Mouse (Mus musculus) lung, embryonic 15.5 days (tissue): ENCODE measurements around the gene Bcan. TPM values are rescaled to one million over a fixed set of nuclear protein-coding genes. Genes with fewer than 3 reads are reported as not detected.
A peak's percentile ranks its signal among the peaks of the same experiment; 100 is the strongest.

ENCODE experiments used
- ATAC-seq: fragments of 200-750 bp; cut with Nextera tagmentation; 2 replicates; pipeline ENCODE4 v1.8.0; 2017; ENCODE audit warnings: moderate number of reproducible peaks, borderline replicate concordance; ENCODE audit not compliant: low FRiP score, low TSS enrichment; ENCODE audit errors: extremely low read depth
- H3K27ac ChIP-seq: fragments of 300-500 bp; sonication (generic); 2 replicates; pipeline ENCODE4 v1.5.1; 2015; ENCODE audit warnings: moderate library complexity, mild to moderate bottlenecking, inconsistent platforms
- H3K27me3 ChIP-seq: fragments of 300-500 bp; sonication (generic); 2 replicates; pipeline ENCODE4 v1.6.1; 2015; ENCODE audit warnings: inconsistent platforms
- H3K36me3 ChIP-seq: fragments of 300-500 bp; sonication (generic); 2 replicates; pipeline ENCODE4 v1.6.1; 2015; ENCODE audit warnings: inconsistent platforms
- H3K4me1 ChIP-seq: fragments of 300-500 bp; sonication (generic); 2 replicates; pipeline ENCODE4 v1.6.1; 2015; ENCODE audit warnings: inconsistent platforms
- H3K4me2 ChIP-seq: fragments of 300-500 bp; sonication (generic); 2 replicates; pipeline ENCODE4 v1.6.1; 2015; ENCODE audit warnings: inconsistent platforms, mild to moderate bottlenecking, moderate library complexity
- H3K4me3 ChIP-seq: fragments of 300-500 bp; sonication (generic); 2 replicates; pipeline ENCODE4 v1.5.1; 2015; ENCODE audit warnings: mild to moderate bottlenecking, inconsistent platforms
- H3K9ac ChIP-seq: fragments of 300-500 bp; sonication (generic); 2 replicates; pipeline ENCODE4 v1.6.1; 2015; ENCODE audit warnings: inconsistent platforms
- H3K9me3 ChIP-seq: fragments of 300-500 bp; sonication (generic); 2 replicates; pipeline ENCODE4 v1.6.1; 2016; ENCODE audit warnings: inconsistent platforms
- WGBS: fragments of 180-500 bp; shearing (Covaris S2); methylation state at CpG from one replicate; pipeline ENCODE4 v1.1.7; 2015; 5-methylcytosine and 5-hydroxymethylcytosine counted together
- polyA plus RNA-seq: library from polyadenylated mRNA; unstranded; fragments of >200 nt; fragmentation: Nextera tagmentation; extraction: Ambion mirVana; gene quantifications from 2 replicates; pipeline ENCODE4 v1.2.1, GENCODE M21; 2015

Gene Bcan
- polyA plus RNA-seq, 1 experiment from 2014 or later = 0.07 TPM

DNA sequence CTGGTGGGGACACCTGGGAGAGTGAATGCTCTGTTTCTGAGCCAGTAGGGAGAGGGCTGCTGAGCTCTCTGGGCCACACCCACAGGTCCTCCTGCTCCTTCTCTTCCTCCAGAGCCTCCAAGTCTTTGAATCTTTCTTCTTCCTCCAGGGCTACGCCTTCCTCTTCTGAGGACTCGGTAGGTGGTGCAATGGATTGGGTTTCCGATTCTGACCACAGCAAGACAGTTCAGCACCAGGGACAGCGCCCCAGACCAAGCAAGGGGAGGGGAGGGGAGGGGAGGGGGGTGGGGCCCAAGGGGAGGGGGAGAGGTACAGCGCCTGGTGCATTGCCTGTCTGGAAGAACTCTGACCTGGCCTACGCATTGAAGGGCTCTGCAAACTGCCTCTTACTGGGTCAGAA is 6.6 kb downstream of the Bcan start:
- Histone ChIP-seq H3K36me3 (no peaks in the 10 kb centered on the region), H3K4me3 (no peak overlapping the region), H3K27me3 (peaks cover 96% of the 10 kb centered on the region), H3K9ac (no peak overlapping the region), H3K27ac (no peak overlapping the region), H3K4me1 (peaks cover 10% of the 10 kb centered on the region), H3K9me3 (no peaks in the 10 kb centered on the region), H3K4me2 (no peak overlapping the region)
- ATAC-seq = no peak
- WGBS = 0% methylated on average over 5 of the region's 6 CpGs

DNA sequence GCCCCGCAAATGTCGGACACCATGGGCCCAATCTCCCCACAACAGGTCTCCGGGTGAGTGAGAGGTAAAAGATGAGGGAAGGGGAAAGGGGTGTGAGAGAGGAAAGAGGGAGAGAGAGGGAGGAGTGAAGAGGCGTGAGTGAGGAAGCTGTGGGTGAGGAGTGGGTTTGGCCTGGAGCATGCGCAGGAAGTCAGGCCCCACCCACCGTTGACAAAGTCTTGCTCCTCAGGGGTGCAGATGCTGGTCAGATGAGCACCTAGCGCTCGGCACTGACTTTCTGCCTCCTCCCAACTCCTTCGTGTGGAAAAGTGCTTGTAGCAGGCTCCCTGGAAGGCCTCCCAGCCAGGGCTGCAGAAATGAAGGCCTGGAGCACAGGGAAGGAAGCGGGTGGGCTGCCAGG is 10.1 kb downstream of the Bcan start:
- Histone ChIP-seq H3K27ac (no peak overlapping the region), H3K9me3 (no peaks in the 10 kb centered on the region), H3K4me2 (no peak overlapping the region), H3K9ac (no peak overlapping the region), H3K4me3 (no peak overlapping the region), H3K27me3 (peaks cover 61% of the 10 kb centered on the region), H3K4me1 (peaks cover 33% of the 10 kb centered on the region), H3K36me3 (no peaks in the 10 kb centered on the region)
- WGBS = 22% methylated on average over 10 of the region's 10 CpGs
- ATAC-seq = no peak

DNA sequence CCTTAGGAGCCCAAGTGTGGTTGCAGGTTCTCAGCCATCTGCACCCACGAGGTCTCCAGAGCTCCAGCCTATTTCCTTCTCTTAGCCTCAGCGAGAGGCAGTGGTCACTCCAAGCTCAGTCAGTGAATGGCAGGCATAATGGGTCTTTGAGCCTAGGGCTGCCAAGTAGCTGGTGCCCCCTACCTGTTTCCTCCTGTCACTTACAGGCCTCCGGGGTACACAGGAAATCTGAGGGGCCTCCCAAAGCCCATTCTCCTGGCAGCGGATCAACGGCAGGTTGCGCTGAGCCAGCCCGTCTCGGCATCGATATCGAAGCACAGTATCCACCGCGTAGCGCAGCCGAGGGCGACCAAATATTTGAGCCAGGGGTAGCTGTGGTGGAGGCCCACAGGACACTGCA is 12.0 kb downstream of the Bcan start:
- Histone ChIP-seq H3K4me1 (peaks cover 51% of the 10 kb centered on the region), H3K9ac (0 out of 2 replicates have a peak overlapping the region, but pooled peaks have one; percentile 2), H3K27me3 (peaks cover 43% of the 10 kb centered on the region), H3K4me3 (peak overlapping the region; percentile 29), H3K4me2 (peak overlapping the region; percentile 63), H3K9me3 (no peaks in the 10 kb centered on the region), H3K36me3 (no peaks in the 10 kb centered on the region), H3K27ac (no peak overlapping the region)
- 4% methylated on average over 15 of the region's 15 CpGs for WGBS
- ATAC-seq = no peak

DNA sequence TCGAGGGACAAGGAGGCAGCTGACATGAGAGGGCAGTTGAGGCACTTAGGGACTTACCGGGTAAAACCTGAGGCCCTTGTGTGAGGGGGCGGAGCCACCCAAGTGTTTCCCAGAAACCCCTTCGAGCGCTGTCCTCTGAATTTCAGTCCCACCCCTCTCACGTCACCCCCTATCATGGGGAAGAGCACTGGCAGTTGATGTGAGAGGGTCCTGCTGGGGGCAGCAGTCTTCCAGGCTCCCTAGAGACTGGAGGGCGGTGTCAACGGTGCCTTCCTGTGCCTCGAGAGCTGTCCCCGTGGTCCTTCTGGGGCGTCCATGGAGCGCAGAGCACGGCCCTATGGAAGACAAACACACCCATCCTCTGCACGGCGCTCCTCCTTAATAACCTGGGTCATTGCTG is 12.4 kb downstream of the Bcan start:
- under 1% methylated on average over 15 of the region's 15 CpGs for WGBS
- peak; percentile 33 for ATAC-seq
- 0 out of 2 replicates have a peak overlapping the region, but pooled peaks have one; percentile 2 for H3K9ac ChIP-seq
- no peaks in the 10 kb centered on the region for H3K9me3 ChIP-seq
- H3K4me1 ChIP-seq = peaks cover 56% of the 10 kb centered on the region
- peaks cover 40% of the 10 kb centered on the region for H3K27me3 ChIP-seq
- H3K36me3 ChIP-seq = no peaks in the 10 kb centered on the region
- peak overlapping the region; percentile 63 for H3K4me2 ChIP-seq
- peak overlapping the region; percentile 29 for H3K4me3 ChIP-seq
- H3K27ac ChIP-seq = no peak overlapping the region

DNA sequence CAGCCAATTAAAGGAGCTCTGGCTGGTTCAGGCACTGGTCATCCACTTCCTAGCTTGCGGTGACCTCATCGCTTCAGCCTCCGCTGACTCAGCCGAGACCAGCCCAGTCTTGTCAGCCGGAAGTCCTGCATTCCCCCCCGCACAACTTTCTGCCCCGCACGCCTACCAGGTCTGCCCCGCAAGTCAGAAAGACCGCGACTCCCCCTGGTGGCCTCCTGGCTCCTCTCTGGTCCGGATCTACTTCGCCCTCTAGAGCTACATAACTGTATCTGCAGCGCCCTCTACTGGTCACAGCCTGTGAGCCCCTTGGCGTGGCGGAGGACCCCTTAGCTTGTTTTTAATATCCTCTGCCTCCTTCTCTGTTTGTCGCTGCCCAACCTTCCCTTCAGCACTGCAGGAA is 13.2 kb downstream of the Bcan start:
- H3K27me3 ChIP-seq = peaks cover 32% of the 10 kb centered on the region
- no peaks in the 10 kb centered on the region for H3K9me3 ChIP-seq
- WGBS = under 1% methylated on average over 17 of the region's 17 CpGs
- ATAC-seq = peak; percentile 64
- H3K4me3 ChIP-seq = peak overlapping the region; percentile 29
- H3K27ac ChIP-seq = peak overlapping the region; percentile 39; the same call in 1 of the 2 replicates
- peak overlapping the region; percentile 27; the same call in 1 of the 2 replicates for H3K9ac ChIP-seq
- peak overlapping the region; percentile 63 for H3K4me2 ChIP-seq
- H3K36me3 ChIP-seq = no peaks in the 10 kb centered on the region
- peaks cover 63% of the 10 kb centered on the region for H3K4me1 ChIP-seq

DNA sequence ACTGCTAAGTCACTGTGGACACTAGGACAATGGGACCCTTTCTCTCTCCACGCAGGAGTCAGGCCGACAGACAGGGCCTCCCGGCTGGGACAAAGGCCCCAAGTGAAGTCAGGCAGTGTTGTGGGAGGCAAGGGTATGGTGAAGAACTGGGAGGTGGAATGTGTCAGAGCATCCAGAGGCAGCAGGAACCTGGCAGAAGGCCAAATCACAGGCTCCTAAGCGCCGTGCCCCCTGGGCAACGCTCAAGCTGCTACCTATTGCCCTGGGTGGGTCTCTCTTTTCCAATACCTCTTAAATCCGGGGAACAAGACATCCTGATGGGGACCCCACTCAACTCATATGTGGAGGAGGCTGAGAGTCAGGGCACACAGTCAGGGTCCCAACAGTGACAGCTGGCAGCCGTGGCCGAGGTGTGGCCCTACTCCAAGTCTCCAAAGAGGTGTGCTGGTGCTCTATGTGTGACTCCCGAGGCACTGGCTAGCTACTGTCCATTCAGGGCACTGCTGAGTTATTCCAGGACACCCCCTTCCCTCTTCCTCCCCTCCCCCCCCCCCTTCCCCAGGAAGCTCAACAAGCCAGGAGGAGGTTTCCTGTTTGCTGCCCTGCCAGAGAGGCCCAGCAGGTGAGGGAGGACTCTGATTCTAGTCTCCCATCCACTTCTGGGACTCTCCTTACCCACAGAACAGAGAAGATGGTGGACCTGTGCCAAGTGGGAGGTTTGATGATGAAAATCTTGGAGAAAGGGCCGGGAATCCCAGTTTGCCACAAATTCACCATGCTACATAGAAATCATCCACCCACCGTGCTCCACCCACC is 14.3 kb downstream of the Bcan start:
- WGBS = 18% methylated on average over 12 of the region's 12 CpGs
- Histone ChIP-seq H3K4me1 (peaks cover 75% of the 10 kb centered on the region), H3K27me3 (peaks cover 21% of the 10 kb centered on the region; the same call in 1 of the 2 replicates), H3K27ac (peak overlapping the region; percentile 39), H3K9me3 (no peaks in the 10 kb centered on the region), H3K4me2 (peak overlapping the region; percentile 14; the same call in 1 of the 2 replicates), H3K9ac (0 out of 2 replicates have a peak overlapping the region, but pooled peaks have one; percentile 0), H3K4me3 (no peak overlapping the region), H3K36me3 (no peaks in the 10 kb centered on the region)
- no peak for ATAC-seq

DNA sequence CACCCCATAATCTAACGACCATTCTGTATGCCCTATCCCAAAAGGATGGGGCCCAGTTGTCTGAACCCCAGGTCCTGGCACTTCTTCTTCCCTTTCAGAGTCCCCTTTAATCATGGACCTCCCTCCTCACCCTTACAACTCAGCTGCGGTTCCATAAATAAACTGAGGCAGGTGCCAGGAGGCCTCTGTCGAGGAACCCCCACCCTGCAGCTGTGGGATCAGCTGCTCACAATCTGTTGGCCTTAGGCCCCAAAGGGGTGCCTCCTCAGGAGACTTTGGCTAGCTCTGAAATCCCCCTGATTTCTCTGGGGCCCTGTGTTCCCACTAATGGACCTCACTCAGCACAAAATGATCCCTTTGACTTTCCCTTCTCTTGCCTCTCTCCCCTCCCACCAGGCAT is 15.9 kb downstream of the Bcan start:
- Histone ChIP-seq H3K9me3 (no peaks in the 10 kb centered on the region), H3K4me2 (0 out of 2 replicates have a peak overlapping the region, but pooled peaks have one; percentile 52), H3K9ac (no peak overlapping the region), H3K4me3 (no peak overlapping the region), H3K4me1 (peaks cover 78% of the 10 kb centered on the region), H3K27me3 (peaks cover 6% of the 10 kb centered on the region; the same call in 1 of the 2 replicates), H3K27ac (peak overlapping the region; percentile 98), H3K36me3 (no peaks in the 10 kb centered on the region)
- no peak for ATAC-seq
- WGBS = 32% methylated on average over 3 of the region's 3 CpGs

DNA sequence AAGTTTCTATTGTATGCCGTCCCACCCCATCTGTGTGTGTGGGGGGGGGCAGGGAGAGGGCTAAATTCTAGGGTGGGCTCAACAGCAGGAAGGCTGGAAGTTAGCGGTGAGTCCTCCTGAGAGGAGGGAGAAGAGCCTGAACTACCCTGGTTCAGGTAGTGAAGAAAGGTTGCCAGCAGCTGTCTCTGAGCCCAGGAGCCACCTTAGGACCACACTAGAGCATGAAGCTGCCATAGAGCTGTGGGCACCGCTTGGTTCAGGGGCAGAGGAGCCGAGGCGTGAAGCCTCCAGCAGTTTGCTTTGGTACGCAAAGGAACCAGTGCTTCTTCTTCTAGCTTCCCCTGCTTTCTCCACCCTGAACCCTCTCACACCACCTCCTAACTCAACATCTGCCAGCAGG is 16.4 kb downstream of the Bcan start:
- H3K27me3 ChIP-seq = peaks cover 2% of the 10 kb centered on the region; the same call in 1 of the 2 replicates
- peaks cover 78% of the 10 kb centered on the region for H3K4me1 ChIP-seq
- H3K4me2 ChIP-seq = peak overlapping the region; percentile 52
- no peaks in the 10 kb centered on the region for H3K9me3 ChIP-seq
- WGBS = 30% methylated on average over 6 of the region's 6 CpGs
- ATAC-seq = no peak
- H3K4me3 ChIP-seq = 0 out of 2 replicates have a peak overlapping the region, but pooled peaks have one; percentile 12
- peak overlapping the region; percentile 98 for H3K27ac ChIP-seq
- no peaks in the 10 kb centered on the region for H3K36me3 ChIP-seq
- peak overlapping the region; percentile 8; the same call in 1 of the 2 replicates for H3K9ac ChIP-seq

DNA sequence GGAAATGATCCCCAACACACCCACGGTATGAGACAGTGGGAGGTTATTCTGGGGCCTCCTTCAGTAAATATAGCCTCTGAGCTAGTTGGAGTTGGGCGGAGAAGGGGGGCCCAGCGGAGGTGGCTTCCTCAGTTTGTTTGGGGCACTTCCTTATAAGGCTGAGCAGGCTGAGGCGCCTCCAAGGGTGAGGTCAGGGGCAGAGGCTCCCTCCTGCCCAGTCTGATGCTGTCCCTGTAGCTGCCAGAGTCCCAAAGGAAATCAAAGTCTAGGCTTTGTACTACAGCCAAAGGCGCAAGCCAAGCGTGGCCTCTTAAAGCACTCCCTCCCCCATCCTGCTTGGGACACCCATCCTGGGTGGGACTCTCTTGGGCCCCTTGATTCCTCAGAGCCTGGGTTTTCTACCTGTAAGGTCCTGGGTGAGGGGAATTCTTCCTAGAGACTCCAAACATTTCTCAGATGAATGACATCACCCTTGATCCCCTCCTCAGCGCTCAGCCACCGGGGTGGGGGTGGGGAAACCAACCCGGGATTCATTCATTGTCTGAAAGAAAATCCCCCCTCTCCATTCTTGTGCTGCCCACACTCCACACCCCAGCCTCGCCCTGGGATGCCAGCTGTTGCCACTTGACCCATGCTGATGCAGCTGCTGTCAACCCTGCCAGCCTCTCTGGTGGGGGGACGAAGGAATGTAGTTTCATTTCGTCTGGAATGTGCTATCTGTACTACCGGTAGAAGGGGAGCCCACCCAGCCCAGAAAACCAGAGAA is 17.0 kb downstream of the Bcan start:
- Histone ChIP-seq H3K27me3 (no peaks in the 10 kb centered on the region), H3K4me2 (peak overlapping the region; percentile 52), H3K9me3 (no peaks in the 10 kb centered on the region), H3K36me3 (no peaks in the 10 kb centered on the region), H3K4me3 (peak overlapping the region; percentile 12; the same call in 1 of the 2 replicates), H3K9ac (peak overlapping the region; percentile 38), H3K4me1 (peaks cover 74% of the 10 kb centered on the region), H3K27ac (peak overlapping the region; percentile 98)
- ATAC-seq = peak; percentile 83
- under 1% methylated on average over 13 of the region's 13 CpGs for WGBS

DNA sequence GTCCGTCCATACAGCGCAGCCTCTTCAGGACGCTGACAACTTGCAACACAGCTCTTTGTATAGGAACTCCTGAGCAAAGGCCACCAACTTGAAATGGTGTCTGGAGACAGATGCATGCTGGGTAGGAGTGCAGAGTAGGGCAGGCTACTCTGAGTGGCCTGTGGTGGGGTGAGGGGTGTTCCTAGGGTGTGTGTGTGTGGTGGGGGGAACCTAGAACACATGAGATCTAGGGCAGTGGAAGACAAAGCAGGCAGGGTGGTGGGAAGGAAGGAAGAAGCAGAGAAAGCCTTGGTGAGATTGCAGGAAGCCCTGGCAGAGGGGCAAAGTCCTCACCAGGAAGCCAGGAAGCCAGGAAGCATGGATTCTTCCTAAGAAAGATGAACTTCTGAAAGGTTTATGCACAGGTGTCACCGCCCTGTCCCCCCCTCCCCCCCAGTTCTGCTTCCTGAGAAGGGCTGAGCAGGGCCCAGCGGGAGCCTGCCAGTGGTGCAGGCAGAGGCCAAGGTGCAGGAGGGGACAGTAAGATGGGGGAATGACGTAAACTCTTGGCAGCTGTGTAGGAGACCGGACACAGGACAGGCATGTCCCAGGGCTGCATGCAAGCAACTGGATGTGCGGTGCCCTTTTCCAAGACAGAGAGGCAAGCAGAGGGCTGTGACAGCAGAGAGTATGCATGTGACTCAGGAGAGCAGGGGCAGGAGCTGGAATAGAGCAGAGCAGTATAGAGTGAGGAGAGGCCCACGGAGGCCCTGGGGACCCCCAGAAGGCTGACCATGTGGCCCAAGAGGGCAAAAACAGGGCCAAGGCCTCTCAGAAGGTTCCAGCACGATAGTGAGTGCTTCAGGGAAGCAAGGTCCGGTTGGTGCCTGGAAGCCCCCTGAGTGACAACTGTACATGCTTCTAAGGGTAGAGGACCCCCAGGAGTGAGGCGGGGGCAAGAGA is 17.9 kb downstream of the Bcan start:
- Histone ChIP-seq H3K4me2 (peak overlapping the region; percentile 52), H3K9me3 (no peaks in the 10 kb centered on the region), H3K27ac (peak overlapping the region; percentile 98), H3K4me3 (no peak overlapping the region), H3K9ac (peak overlapping the region; percentile 38), H3K36me3 (no peaks in the 10 kb centered on the region), H3K4me1 (peaks cover 66% of the 10 kb centered on the region), H3K27me3 (no peaks in the 10 kb centered on the region)
- WGBS = 24% methylated on average over 12 of the region's 12 CpGs
- ATAC-seq = peak; percentile 67

DNA sequence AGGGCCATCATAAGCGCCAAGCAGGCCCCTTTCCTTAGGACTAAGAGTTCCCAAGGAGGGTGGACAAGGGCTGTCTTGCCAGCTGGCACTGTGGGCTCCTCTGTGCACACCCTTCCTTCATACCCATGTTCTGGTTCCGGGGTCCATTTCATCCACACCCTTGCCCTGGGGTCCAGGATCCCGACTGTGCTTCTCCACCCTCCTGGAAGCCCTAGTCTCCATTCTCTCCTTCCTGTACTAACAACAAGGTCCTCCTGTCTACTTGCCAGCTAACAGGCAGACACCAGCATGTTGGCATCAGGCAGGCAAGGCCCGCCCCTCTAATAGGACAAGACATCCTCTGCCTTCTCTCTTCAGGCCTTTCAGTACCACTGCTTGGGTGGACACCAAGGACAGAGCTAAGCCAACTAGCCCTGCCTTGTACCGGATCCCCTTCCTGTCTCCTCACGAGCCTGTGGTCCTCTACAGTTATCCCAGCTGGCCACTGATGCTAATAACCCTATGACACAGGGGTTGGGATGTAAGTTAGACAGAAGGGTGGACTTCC is 18.7 kb downstream of the Bcan start:
- Histone ChIP-seq H3K4me3 (no peak overlapping the region), H3K36me3 (no peaks in the 10 kb centered on the region; the same call in 1 of the 2 replicates), H3K4me2 (no peak overlapping the region), H3K9me3 (no peaks in the 10 kb centered on the region), H3K27ac (peak overlapping the region; percentile 98), H3K27me3 (no peaks in the 10 kb centered on the region), H3K9ac (no peak overlapping the region), H3K4me1 (peaks cover 58% of the 10 kb centered on the region)
- no peak for ATAC-seq
- WGBS = 77% methylated on average over 6 of the region's 6 CpGs
